In the genomic region with DNA sequence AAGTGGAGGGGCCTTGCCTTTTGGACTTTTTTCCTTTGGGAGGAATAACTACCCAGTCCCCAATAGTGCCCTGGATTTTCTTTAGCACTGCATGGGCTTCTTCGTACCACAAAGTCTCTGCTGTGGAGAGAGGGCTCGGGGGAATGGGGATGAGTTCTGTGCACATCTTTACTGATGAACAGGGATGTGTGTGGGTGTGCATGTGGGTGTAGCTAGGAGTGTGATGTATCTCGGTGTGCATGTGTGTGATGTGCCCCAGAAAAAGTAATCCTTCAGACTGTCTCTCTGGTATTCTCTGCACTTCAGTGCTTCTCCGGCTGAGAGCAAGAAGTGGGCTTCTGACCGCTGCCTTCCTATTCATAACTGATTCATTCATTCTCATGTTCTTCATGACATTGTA, we compare ENCODE assay signal across 23 mouse cellular contexts. TPM values are rescaled to one million over a fixed set of nuclear protein-coding genes. Genes with fewer than 3 reads are reported as not detected.
DNase-seq lines count a peak whose midpoint lies in the region; ATAC-seq and TF ChIP-seq lines count a peak whose summit lies in the region.
"Had no signal": no experiment of that assay in that cellular context is flagged by ENCODE, and none has a peak within 500 bp of the region (broad histone marks: within the 10 kb centered on the region; RNA-seq: fewer than 3 reads in every experiment).

No protein-coding gene starts in this region.

- H3K4me3 ChIP-seq in midbrain, embryonic 13.5 days (replicated peaks), result no peak overlapping the region
- H3K4me3 ChIP-seq in midbrain, embryonic 15.5 days, result no peak overlapping the region
- H3K4me3 ChIP-seq in forebrain, embryonic 13.5 days, result no peak overlapping the region
- no peak overlapping the region for H3K4me3 ChIP-seq in forebrain, postnatal 0 days (ENCODE audit: low read depth, low read length)
- H3K4me3 ChIP-seq in embryonic facial prominence, embryonic 10.5 days, result no peak overlapping the region
- H3K4me3 ChIP-seq: erythroblast, embryonic 14.5 days; hindbrain, embryonic 12.5 days had no signal

- H3K9ac ChIP-seq in midbrain, embryonic 13.5 days (replicated peaks), result no peak overlapping the region
- H3K9ac ChIP-seq in midbrain, embryonic 15.5 days, result no peak overlapping the region
- no peak overlapping the region for H3K9ac ChIP-seq in forebrain, embryonic 13.5 days
- H3K9ac ChIP-seq in forebrain, postnatal 0 days, result no peak overlapping the region
- H3K9ac ChIP-seq: embryonic facial prominence, embryonic 15.5 days; hindbrain, embryonic 12.5 days had no signal

- TF ChIP-seq CTCF in forebrain, postnatal 0 days (IDR thresholded peaks at IDR 0.05; ENCODE audit: low read depth), result no peak

- H3K27me3 ChIP-seq in midbrain, embryonic 13.5 days, result peaks cover 94% of the 10 kb centered on the region
- peaks cover 48% of the 10 kb centered on the region for H3K27me3 ChIP-seq in midbrain, embryonic 15.5 days (replicated peaks)
- no peaks in the 10 kb centered on the region for H3K27me3 ChIP-seq in forebrain, embryonic 13.5 days
- H3K27me3 ChIP-seq in forebrain, postnatal 0 days (ENCODE audit: insufficient read depth, low read length), result no peaks in the 10 kb centered on the region
- peaks cover 98% of the 10 kb centered on the region for H3K27me3 ChIP-seq in embryonic facial prominence, embryonic 10.5 days (replicated peaks; ENCODE audit: low read depth, poor library complexity, severe bottlenecking)
- H3K27me3 ChIP-seq: CH12.LX, Patski had no signal

- DNase-seq in frontal cortex, postnatal 14 days (ENCODE audit: low spot score in 2 of 2), result no peak
- peak; percentile 11 for DNase-seq in forebrain, postnatal 0 days
- no peak for DNase-seq in embryonic facial prominence, embryonic 10.5 days (ENCODE audit: low spot score)
- DNase-seq: adrenal gland, postnatal 14 days; cerebellum, adult 2 months; cerebellum, postnatal 10 days; gastrocnemius, postnatal 10 days; heart, adult 18-20 months; heart, postnatal 10 days; heart, postnatal 4 days had no signal

- WGBS in midbrain, embryonic 13.5 days, result 60% methylated on average over 5 of the region's 5 CpGs
- WGBS in midbrain, embryonic 15.5 days, result 57% methylated on average over 5 of the region's 5 CpGs
- 74% methylated on average over 5 of the region's 5 CpGs for WGBS in forebrain, embryonic 13.5 days
- WGBS in forebrain, postnatal 0 days, result 72% methylated on average over 5 of the region's 5 CpGs
- 76% methylated on average over 5 of the region's 5 CpGs for WGBS in embryonic facial prominence, embryonic 10.5 days

- peak; percentile 66 for ATAC-seq in frontal cortex, adult (ENCODE audit: low TSS enrichment)
- no peak for ATAC-seq in midbrain, embryonic 13.5 days
- ATAC-seq in midbrain, embryonic 15.5 days (replicated peaks), result no peak
- ATAC-seq in forebrain, embryonic 13.5 days, result no peak
- no peak for ATAC-seq in forebrain, postnatal 0 days
- ATAC-seq: activated CD4-positive, CD25-positive, alpha-beta regulatory T cell, adult 4 months; hindbrain, embryonic 16.5 days; Patski had no signal

- H3K36me3 ChIP-seq in midbrain, embryonic 13.5 days, result peaks cover 39% of the 10 kb centered on the region
- no peaks in the 10 kb centered on the region for H3K36me3 ChIP-seq in midbrain, embryonic 15.5 days (replicated peaks)
- H3K36me3 ChIP-seq in forebrain, embryonic 13.5 days (ENCODE audit: poor library complexity, severe bottlenecking), result peaks cover 77% of the 10 kb centered on the region
- 0 out of 2 replicates have a peak, but pooled peaks cover 3% of the 10 kb centered on the region for H3K36me3 ChIP-seq in forebrain, postnatal 0 days (ENCODE audit: insufficient read depth)
- peaks cover 14% of the 10 kb centered on the region for H3K36me3 ChIP-seq in embryonic facial prominence, embryonic 10.5 days (replicated peaks)
- H3K36me3 ChIP-seq: embryonic facial prominence, embryonic 15.5 days; heart, embryonic 10.5 days; hindbrain, embryonic 12.5 days had no signal

- H3K4me1 ChIP-seq in midbrain, embryonic 13.5 days (replicated peaks), result peaks cover 27% of the 10 kb centered on the region
- H3K4me1 ChIP-seq in midbrain, embryonic 15.5 days, result peaks cover 13% of the 10 kb centered on the region; the same call in 1 of the 2 replicates
- peaks cover 52% of the 10 kb centered on the region for H3K4me1 ChIP-seq in forebrain, embryonic 13.5 days
- H3K4me1 ChIP-seq in forebrain, postnatal 0 days (ENCODE audit: insufficient read depth), result no peaks in the 10 kb centered on the region
- H3K4me1 ChIP-seq in embryonic facial prominence, embryonic 10.5 days, result peaks cover 15% of the 10 kb centered on the region

- no peaks in the 10 kb centered on the region for H3K9me3 ChIP-seq in midbrain, embryonic 13.5 days
- no peaks in the 10 kb centered on the region for H3K9me3 ChIP-seq in midbrain, embryonic 15.5 days
- H3K9me3 ChIP-seq in forebrain, embryonic 13.5 days (replicated peaks), result no peaks in the 10 kb centered on the region
- H3K9me3 ChIP-seq in forebrain, postnatal 0 days (ENCODE audit: low read length), result no peaks in the 10 kb centered on the region
- H3K9me3 ChIP-seq in embryonic facial prominence, embryonic 10.5 days, result no peaks in the 10 kb centered on the region
- H3K9me3 ChIP-seq: embryonic facial prominence, embryonic 15.5 days; heart, embryonic 10.5 days; hindbrain, embryonic 12.5 days had no signal

- H3K4me2 ChIP-seq in midbrain, embryonic 13.5 days (replicated peaks), result no peak overlapping the region
- no peak overlapping the region for H3K4me2 ChIP-seq in midbrain, embryonic 15.5 days
- no peak overlapping the region for H3K4me2 ChIP-seq in forebrain, embryonic 13.5 days
- no peak overlapping the region for H3K4me2 ChIP-seq in forebrain, postnatal 0 days (ENCODE audit: low read depth)

- peak overlapping the region; percentile 31 for H3K27ac ChIP-seq in midbrain, embryonic 13.5 days
- H3K27ac ChIP-seq in midbrain, embryonic 15.5 days, result no peak overlapping the region
- peak overlapping the region; percentile 68; the same call in 1 of the 2 replicates for H3K27ac ChIP-seq in forebrain, embryonic 13.5 days
- no peak overlapping the region for H3K27ac ChIP-seq in forebrain, postnatal 0 days (ENCODE audit: low read depth, low read length)
- no peak overlapping the region for H3K27ac ChIP-seq in embryonic facial prominence, embryonic 10.5 days (replicated peaks)
- H3K27ac ChIP-seq: embryonic facial prominence, embryonic 15.5 days; heart, embryonic 10.5 days; hindbrain, embryonic 12.5 days had no signal

RNA-seq across cellular contexts. Expression of gene Lhx2, which starts 28.8 kb away (rescaled TPM):
- polyA plus RNA-seq in midbrain, embryonic 13.5 days (2015; fragmentation: Nextera tagmentation; extraction: Ambion mirVana), result 89.3 and 97.3 TPM in 2 replicates
- polyA plus RNA-seq in midbrain, embryonic 15.5 days (2015; fragmentation: Nextera tagmentation; extraction: Ambion mirVana), result 47.3 and 58.4 TPM in 2 replicates
- polyA plus RNA-seq in forebrain, embryonic 13.5 days (2015; fragmentation: Nextera tagmentation; extraction: Ambion mirVana), result 153 and 167 TPM in 2 replicates
- 82.8 and 87.6 TPM in 2 replicates for total RNA-seq in forebrain, postnatal 0 days (2014; rRNA removed)
- polyA plus RNA-seq in forebrain, postnatal 0 days (2015; fragmentation: Nextera tagmentation; extraction: Ambion mirVana), result 43.5 and 45.9 TPM in 2 replicates
- 17.9 and 19.6 TPM in 2 replicates for polyA plus RNA-seq in embryonic facial prominence, embryonic 10.5 days (2016; fragmentation: Nextera tagmentation; extraction: Ambion mirVana)
- total RNA-seq: adrenal gland, adult 18-20 months; heart, adult 18-20 months had no signal
- polyA plus RNA-seq: activated CD4-positive, CD25-positive, alpha-beta regulatory T cell, adult 4 months had no signal

Comparison
In these comparisons a context has a peak if more than half of its experiments do, and no peak if none do; other contexts are left out.
1. H3K27ac ChIP-seq: peak in midbrain, embryonic 13.5 days (single experiment) and forebrain, embryonic 13.5 days (single experiment); none in midbrain, embryonic 15.5 days (single experiment), forebrain, postnatal 0 days (single experiment) and embryonic facial prominence, embryonic 10.5 days (single experiment).